Mouse (Mus musculus): ENCODE results near the gene Comt. TPM values are rescaled to one million over a fixed set of nuclear protein-coding genes. Genes with fewer than 3 reads are reported as not detected.

Gene Comt
- polyA plus RNA-seq, 1 experiment from 2014 or later, result 112 TPM

DNA sequence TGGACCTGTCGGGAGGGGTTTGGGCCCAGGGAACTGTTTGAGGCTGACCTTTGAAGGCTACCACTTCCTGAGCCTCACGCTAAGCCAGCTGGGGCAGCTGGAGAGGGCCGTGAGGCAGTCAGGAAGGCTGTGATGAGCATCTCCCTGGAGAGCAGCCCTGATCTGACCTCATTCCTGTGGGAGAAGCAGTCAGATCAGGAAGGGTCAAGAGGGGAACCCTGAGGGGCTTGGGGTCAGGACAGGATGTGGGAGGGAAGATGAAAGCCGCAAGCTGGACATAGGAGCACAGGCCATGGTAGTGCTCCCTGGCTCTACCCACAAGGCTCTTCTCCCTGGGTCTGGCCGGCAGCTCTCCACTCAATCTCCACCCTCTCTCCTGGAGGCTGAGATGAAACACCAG is 27.2 kb upstream of the Comt start:
- Histone ChIP-seq H3K36me3 (ENCODE audit: control insufficient read depth, insufficient read depth, low read length) (peaks cover 16% of the 10 kb centered on the region), H3K27me3 (ENCODE audit: control insufficient read depth, insufficient read depth, low read length) (peaks cover 3% of the 10 kb centered on the region; the same call in 1 of the 2 replicates), H3K9ac (ENCODE audit: low read length) (no peak overlapping the region), H3K4me2 (ENCODE audit: low read length) (no peak overlapping the region), H3K4me3 (ENCODE audit: control insufficient read depth in 1 of 2, insufficient read depth in 1 of 2, low read depth in 1 of 2, low read length in 2 of 2) (no peak overlapping the region), H3K4me1 (ENCODE audit: control insufficient read depth in 2 of 2, insufficient read depth in 2 of 2, low read length in 2 of 2) (peaks cover 4 to 6% of the 10 kb centered on the region in 2 experiments; a peak in 2 of 4 replicates), H3K9me3 (ENCODE audit: control insufficient read depth, low read length) (no peaks in the 10 kb centered on the region), H3K27ac (replicated peaks in 1 of 2; ENCODE audit: control insufficient read depth in 1 of 2, insufficient read depth in 1 of 2, low read depth in 2 of 2, low read length in 2 of 2) (no peak overlapping the region)
- 63% methylated on average over 5 of the region's 5 CpGs for WGBS
- no peak for ATAC-seq (ENCODE audit: insufficient number of reproducible peaks, insufficient read depth, low FRiP score, low read depth)

DNA sequence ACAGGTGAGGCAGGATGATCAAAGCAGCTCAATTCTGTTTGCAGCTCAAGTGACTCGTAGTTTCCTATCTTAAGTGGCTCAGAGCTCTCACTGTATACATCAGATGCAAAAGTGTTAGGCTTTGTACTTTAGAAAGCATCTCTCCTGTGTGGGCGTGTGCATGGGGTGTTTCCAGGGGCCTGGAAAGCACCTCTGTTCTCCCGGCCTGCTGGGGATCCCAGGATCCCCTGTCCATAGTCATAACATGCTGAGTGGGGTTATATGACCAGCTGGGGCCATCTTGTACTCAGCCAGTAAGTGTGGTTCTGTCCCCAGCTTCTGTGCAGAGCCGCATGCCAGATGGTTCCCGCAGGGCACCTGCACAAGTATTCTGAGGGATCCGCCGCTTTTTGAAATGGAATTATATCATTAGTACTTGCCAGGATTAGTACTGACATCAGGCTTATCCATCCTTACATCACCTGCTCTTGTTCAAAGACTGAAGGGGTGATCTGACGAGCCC is 25.8 kb upstream of the Comt start:
- peaks cover 16% of the 10 kb centered on the region for H3K36me3 ChIP-seq (ENCODE audit: control insufficient read depth, insufficient read depth, low read length)
- H3K27me3 ChIP-seq (ENCODE audit: control insufficient read depth, insufficient read depth, low read length), result no peaks in the 10 kb centered on the region
- H3K9me3 ChIP-seq (ENCODE audit: control insufficient read depth, low read length), result no peaks in the 10 kb centered on the region
- 85% methylated on average over 8 of the region's 8 CpGs for WGBS
- ATAC-seq (ENCODE audit: insufficient number of reproducible peaks, insufficient read depth, low FRiP score, low read depth), result no peak
- H3K4me1 ChIP-seq (ENCODE audit: control insufficient read depth in 2 of 2, insufficient read depth in 2 of 2, low read length in 2 of 2), result peaks cover 4 to 6% of the 10 kb centered on the region in 2 experiments; a peak in 2 of 4 replicates
- no peak overlapping the region for H3K9ac ChIP-seq (ENCODE audit: low read length)
- no peak overlapping the region for H3K27ac ChIP-seq (replicated peaks in 1 of 2; ENCODE audit: control insufficient read depth in 1 of 2, insufficient read depth in 1 of 2, low read depth in 2 of 2, low read length in 2 of 2)
- H3K4me3 ChIP-seq (ENCODE audit: control insufficient read depth in 1 of 2, insufficient read depth in 1 of 2, low read depth in 1 of 2, low read length in 2 of 2), result no peak overlapping the region
- no peak overlapping the region for H3K4me2 ChIP-seq (ENCODE audit: low read length)

DNA sequence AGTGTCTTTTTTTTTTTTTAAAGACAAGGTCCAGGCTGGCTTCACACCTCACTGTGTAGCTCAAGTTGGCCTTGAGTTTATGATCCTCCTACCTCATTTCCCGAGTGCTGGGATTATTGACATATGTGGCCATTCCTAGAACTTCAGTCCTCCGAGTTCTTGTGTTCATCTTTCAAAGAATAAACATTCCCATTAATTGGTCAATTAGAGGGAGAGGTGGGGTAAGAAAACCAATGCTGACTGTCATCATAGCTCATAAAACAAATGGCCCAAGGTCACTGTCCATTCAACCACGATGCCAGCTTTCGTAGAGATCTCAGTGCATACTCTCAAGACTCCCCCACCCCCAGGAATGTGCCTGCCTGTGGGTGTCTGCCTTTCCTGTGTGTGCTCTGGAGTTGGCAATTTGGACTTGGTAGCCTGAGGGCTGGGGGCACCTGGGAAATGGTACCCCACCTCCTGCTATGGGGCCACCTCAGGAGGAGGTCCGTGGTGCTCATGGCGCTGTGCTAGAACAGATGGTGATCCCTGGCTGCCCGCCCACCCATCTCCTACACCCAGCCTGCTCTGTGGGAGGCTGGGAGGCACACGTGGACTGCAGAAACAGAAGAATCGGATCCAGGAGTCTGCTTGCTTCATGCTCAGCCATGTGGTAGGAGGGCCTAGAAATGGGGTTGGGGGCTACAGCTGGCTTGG is 25.0 kb upstream of the Comt start:
- H3K4me3 ChIP-seq (ENCODE audit: control insufficient read depth in 1 of 2, insufficient read depth in 1 of 2, low read depth in 1 of 2, low read length in 2 of 2), result no peak overlapping the region
- H3K9me3 ChIP-seq (ENCODE audit: control insufficient read depth, low read length), result no peaks in the 10 kb centered on the region
- H3K27me3 ChIP-seq (ENCODE audit: control insufficient read depth, insufficient read depth, low read length), result no peaks in the 10 kb centered on the region
- no peak for ATAC-seq (ENCODE audit: insufficient number of reproducible peaks, insufficient read depth, low FRiP score, low read depth)
- no peak overlapping the region for H3K9ac ChIP-seq (ENCODE audit: low read length)
- peaks cover 10% of the 10 kb centered on the region; the same call in 1 of the 2 replicates for H3K36me3 ChIP-seq (ENCODE audit: control insufficient read depth, insufficient read depth, low read length)
- H3K27ac ChIP-seq (replicated peaks in 1 of 2; ENCODE audit: control insufficient read depth in 1 of 2, insufficient read depth in 1 of 2, low read depth in 2 of 2, low read length in 2 of 2), result no peak overlapping the region
- WGBS, result 66% methylated on average over 9 of the region's 9 CpGs
- H3K4me2 ChIP-seq (ENCODE audit: low read length), result no peak overlapping the region
- H3K4me1 ChIP-seq (ENCODE audit: control insufficient read depth in 2 of 2, insufficient read depth in 2 of 2, low read length in 2 of 2), result peaks cover 4 to 6% of the 10 kb centered on the region in 2 experiments; a peak in 2 of 4 replicates

DNA sequence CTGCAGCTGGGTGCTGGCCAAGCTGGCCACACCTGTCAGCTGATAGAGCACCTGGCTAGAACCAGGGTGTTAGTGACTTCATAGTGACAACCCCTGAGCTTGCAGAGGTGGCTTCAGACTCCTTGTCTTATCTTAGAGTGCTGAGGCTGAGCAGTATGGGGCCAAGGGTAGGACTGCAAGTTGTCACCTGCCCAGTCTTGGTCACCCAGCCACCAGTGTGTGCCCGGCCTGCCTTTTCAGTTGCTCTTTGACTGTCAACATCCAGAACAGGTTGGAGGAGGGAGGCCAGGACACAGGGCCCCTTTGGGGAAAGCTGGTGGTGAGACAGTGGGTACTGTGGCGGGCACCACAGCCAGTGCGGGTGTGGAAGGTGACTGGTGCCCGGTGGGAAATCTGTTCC is 22.4 kb upstream of the Comt start:
- ATAC-seq (ENCODE audit: insufficient number of reproducible peaks, insufficient read depth, low FRiP score, low read depth), result no peak
- no peak overlapping the region for H3K4me3 ChIP-seq (ENCODE audit: control insufficient read depth in 1 of 2, insufficient read depth in 1 of 2, low read depth in 1 of 2, low read length in 2 of 2)
- WGBS, result 79% methylated on average over 4 of the region's 4 CpGs
- no peaks in the 10 kb centered on the region for H3K9me3 ChIP-seq (ENCODE audit: control insufficient read depth, low read length)
- H3K27ac ChIP-seq (replicated peaks in 1 of 2; ENCODE audit: control insufficient read depth in 1 of 2, insufficient read depth in 1 of 2, low read depth in 2 of 2, low read length in 2 of 2), result no peak overlapping the region
- H3K4me1 ChIP-seq (ENCODE audit: control insufficient read depth in 2 of 2, insufficient read depth in 2 of 2, low read length in 2 of 2), result peaks cover 4 to 6% of the 10 kb centered on the region in 2 experiments; a peak in 2 of 4 replicates
- H3K36me3 ChIP-seq (ENCODE audit: control insufficient read depth, insufficient read depth, low read length), result peaks cover 25% of the 10 kb centered on the region; the same call in 1 of the 2 replicates
- H3K27me3 ChIP-seq (ENCODE audit: control insufficient read depth, insufficient read depth, low read length), result no peaks in the 10 kb centered on the region
- H3K9ac ChIP-seq (ENCODE audit: low read length), result no peak overlapping the region
- H3K4me2 ChIP-seq (ENCODE audit: low read length), result no peak overlapping the region

DNA sequence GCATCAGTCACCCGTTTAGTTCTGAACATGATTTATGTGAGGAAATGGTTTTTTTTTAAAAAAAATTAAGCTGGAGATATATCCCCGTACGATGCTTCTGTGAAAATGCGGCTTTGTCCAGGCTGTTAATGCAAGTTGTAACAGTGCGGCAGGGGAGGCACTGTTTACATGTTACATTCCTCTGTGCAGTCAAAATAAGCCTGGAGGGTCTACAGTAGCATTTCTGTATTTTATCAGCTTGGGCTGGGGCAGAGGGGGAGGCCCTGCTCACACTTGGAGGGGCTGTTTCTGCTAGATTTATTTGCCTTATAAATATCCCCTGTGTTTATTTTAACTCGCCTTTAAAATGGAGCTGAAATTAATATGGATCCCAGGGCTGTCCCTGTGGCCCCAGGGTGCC is 21.5 kb upstream of the Comt start:
- whole genome bisulfite sequencing, result 74% methylated on average over 6 of the region's 6 CpGs
- Histone ChIP-seq H3K4me1 (ENCODE audit: control insufficient read depth in 2 of 2, insufficient read depth in 2 of 2, low read length in 2 of 2) (peaks cover 4 to 9% of the 10 kb centered on the region in 2 experiments; a peak in 3 of 4 replicates), H3K27me3 (ENCODE audit: control insufficient read depth, insufficient read depth, low read length) (no peaks in the 10 kb centered on the region), H3K9me3 (ENCODE audit: control insufficient read depth, low read length) (no peaks in the 10 kb centered on the region), H3K36me3 (ENCODE audit: control insufficient read depth, insufficient read depth, low read length) (peaks cover 28% of the 10 kb centered on the region; the same call in 1 of the 2 replicates), H3K27ac (replicated peaks in 1 of 2; ENCODE audit: control insufficient read depth in 1 of 2, insufficient read depth in 1 of 2, low read depth in 2 of 2, low read length in 2 of 2) (no peak overlapping the region), H3K4me2 (ENCODE audit: low read length) (no peak overlapping the region), H3K4me3 (ENCODE audit: control insufficient read depth in 1 of 2, insufficient read depth in 1 of 2, low read depth in 1 of 2, low read length in 2 of 2) (no peak overlapping the region), H3K9ac (ENCODE audit: low read length) (no peak overlapping the region)
- no peak for ATAC-seq (ENCODE audit: insufficient number of reproducible peaks, insufficient read depth, low FRiP score, low read depth)

DNA sequence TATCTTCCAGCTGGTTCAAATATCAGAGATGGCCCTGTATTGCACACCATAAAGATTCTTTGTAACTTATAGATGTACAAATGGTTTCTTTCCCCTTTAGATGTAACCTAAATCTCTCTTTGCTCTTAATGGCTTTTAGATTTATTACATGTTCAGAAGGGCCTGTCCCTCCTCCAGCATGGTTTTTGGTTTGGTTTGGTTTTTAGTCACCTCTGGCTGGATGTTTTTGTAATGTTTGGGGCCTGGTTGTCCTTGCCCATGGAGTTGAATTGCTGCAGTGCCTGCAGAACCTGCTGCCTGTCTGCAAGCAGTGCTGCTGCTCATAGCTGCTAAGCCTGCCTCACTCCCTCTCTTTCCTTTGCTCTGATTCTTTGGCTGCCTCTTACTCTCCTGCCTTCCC is 20.6 kb upstream of the Comt start:
- H3K4me1 ChIP-seq (ENCODE audit: control insufficient read depth in 2 of 2, insufficient read depth in 2 of 2, low read length in 2 of 2), result peaks cover 4 to 10% of the 10 kb centered on the region in 2 experiments; a peak in 3 of 4 replicates
- no peak overlapping the region for H3K4me3 ChIP-seq (ENCODE audit: control insufficient read depth in 1 of 2, insufficient read depth in 1 of 2, low read depth in 1 of 2, low read length in 2 of 2)
- no peaks in the 10 kb centered on the region for H3K9me3 ChIP-seq (ENCODE audit: control insufficient read depth, low read length)
- no peak overlapping the region for H3K27ac ChIP-seq (replicated peaks in 1 of 2; ENCODE audit: control insufficient read depth in 1 of 2, insufficient read depth in 1 of 2, low read depth in 2 of 2, low read length in 2 of 2)
- peaks cover 36% of the 10 kb centered on the region; the same call in 1 of the 2 replicates for H3K36me3 ChIP-seq (ENCODE audit: control insufficient read depth, insufficient read depth, low read length)
- no peak overlapping the region for H3K4me2 ChIP-seq (ENCODE audit: low read length)
- no peak overlapping the region for H3K9ac ChIP-seq (ENCODE audit: low read length)
- ATAC-seq (ENCODE audit: insufficient number of reproducible peaks, insufficient read depth, low FRiP score, low read depth), result no peak
- no peaks in the 10 kb centered on the region for H3K27me3 ChIP-seq (ENCODE audit: control insufficient read depth, insufficient read depth, low read length)

DNA sequence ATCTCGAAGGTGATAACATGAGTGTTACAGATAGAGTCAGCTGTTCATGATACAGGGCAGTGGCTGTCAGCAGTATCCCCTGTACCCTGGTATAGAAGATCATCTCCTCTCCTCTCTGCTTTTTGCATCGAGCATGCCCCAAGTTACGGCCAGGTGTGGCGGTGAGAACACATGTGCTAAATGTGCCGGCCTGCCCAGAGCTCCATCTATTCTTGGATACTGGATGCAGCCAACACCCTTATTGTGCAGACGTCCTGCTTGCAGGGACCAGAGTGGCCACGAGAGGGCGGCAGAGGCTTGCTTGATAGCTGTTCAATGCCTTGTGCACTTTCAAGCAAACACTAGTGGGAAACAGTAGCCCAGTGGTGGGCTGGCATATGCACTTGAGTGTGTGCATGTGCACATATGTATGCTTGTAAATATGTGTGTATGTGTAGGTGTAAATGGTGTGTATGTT is 16.8 kb upstream of the Comt start:
- WGBS, result 9% methylated on average over 8 of the region's 8 CpGs
- no peak overlapping the region for H3K4me2 ChIP-seq (ENCODE audit: low read length)
- peak; percentile 75 for ATAC-seq (ENCODE audit: insufficient number of reproducible peaks, insufficient read depth, low FRiP score, low read depth)

More for the DNA sequence above, 16.8 kb upstream of the Comt start:
- H3K27ac ChIP-seq (replicated peaks in 1 of 2; ENCODE audit: control insufficient read depth in 1 of 2, insufficient read depth in 1 of 2, low read depth in 2 of 2, low read length in 2 of 2), result no peak overlapping the region
- no peaks in the 10 kb centered on the region for H3K9me3 ChIP-seq (ENCODE audit: control insufficient read depth, low read length)
- no peak overlapping the region for H3K9ac ChIP-seq (ENCODE audit: low read length)
- H3K4me1 ChIP-seq (ENCODE audit: control insufficient read depth in 2 of 2, insufficient read depth in 2 of 2, low read length in 2 of 2), result peaks cover 0 to 4% of the 10 kb centered on the region in 2 experiments; a peak in 2 of 4 replicates
- H3K27me3 ChIP-seq (ENCODE audit: control insufficient read depth, insufficient read depth, low read length), result no peaks in the 10 kb centered on the region
- H3K36me3 ChIP-seq (ENCODE audit: control insufficient read depth, insufficient read depth, low read length), result peaks cover 50% of the 10 kb centered on the region
- no peak overlapping the region for H3K4me3 ChIP-seq (ENCODE audit: control insufficient read depth in 1 of 2, insufficient read depth in 1 of 2, low read depth in 1 of 2, low read length in 2 of 2)
